Mouse (Mus musculus) kidney, postnatal 0 days (tissue): ENCODE measurements around the gene Gm3248. TPM values are rescaled to one million over a fixed set of nuclear protein-coding genes. Genes with fewer than 3 reads are reported as not detected.

Experiments used
- polyA plus RNA-seq: library from polyadenylated mRNA; unstranded; fragments of >200 nt; fragmentation: Nextera tagmentation; extraction: Ambion mirVana; gene quantifications from 2 replicates; pipeline ENCODE4 v1.2.1, GENCODE M21; 2015

Gm3248 gene
- polyA plus RNA-seq, 1 experiment from 2014 or later = 0.25 TPM

Other genes with a start within 250 kb of the Gm3248 start
- gene Gm3373, start 220.2 kb downstream of the Gm3248 start, polyA plus RNA-seq = 0.14 TPM in 1 of 2 replicates, not detected in the other
- gene Gm3383, start 153.8 kb downstream of the Gm3248 start, polyA plus RNA-seq = 0.50 and 0.75 TPM in 2 replicates
- gene Gm3424, start 131.4 kb downstream of the Gm3248 start, polyA plus RNA-seq = not detected in 2 replicates
- gene Gm8237, start 81.4 kb downstream of the Gm3248 start, polyA plus RNA-seq = 0.09 TPM in 1 of 2 replicates, not detected in the other
- gene Gm3453, start 17.4 kb upstream of the Gm3248 start, polyA plus RNA-seq = not detected in 2 replicates
- not detected in 2 replicates for gene Gm6337, start 96.5 kb upstream of the Gm3248 start, polyA plus RNA-seq
- 0.47 and 0.50 TPM in 2 replicates for gene Gm8206, start 132.2 kb upstream of the Gm3248 start, polyA plus RNA-seq
- gene Gm3468, start 146.9 kb upstream of the Gm3248 start, polyA plus RNA-seq = 0.79 and 1.1 TPM in 2 replicates
- not detected in 2 replicates for gene Gm3476, start 164.1 kb upstream of the Gm3248 start, polyA plus RNA-seq